Mouse (Mus musculus) neural tube, embryonic 15.5 days (tissue): Measurements from ENCODE around the gene Hist2h3b. TPM values are rescaled to one million over a fixed set of nuclear protein-coding genes. Genes with fewer than 3 reads are reported as not detected.
"Not testable (repeated sequence)": the region's sequence is repeated elsewhere in the genome, so short reads cannot be mapped to it uniquely, and the experiment has no call there.

Experiments
- ATAC-seq: fragments of 200-750 bp; cut with Nextera tagmentation; 2 replicates; pipeline ENCODE4 v1.8.0; 2017; ENCODE audit warnings: mild to moderate bottlenecking, moderate TSS enrichment, moderate library complexity; ENCODE audit not compliant: low FRiP score
- H3K27ac ChIP-seq: fragments of 300-500 bp; sonication (generic); replicated peaks from 2 replicates; pipeline ENCODE4 v1.5.1; 2015; ENCODE audit warnings: mild to moderate bottlenecking, inconsistent platforms
- H3K27me3 ChIP-seq: fragments of 300-500 bp; sonication (generic); replicated peaks from 2 replicates; pipeline ENCODE4 v1.6.1; 2015; ENCODE audit warnings: inconsistent platforms
- H3K36me3 ChIP-seq: fragments of 300-500 bp; sonication (generic); 2 replicates; pipeline ENCODE4 v1.6.1; 2015; ENCODE audit warnings: inconsistent platforms
- H3K4me1 ChIP-seq: fragments of 300-500 bp; sonication (generic); 2 replicates; pipeline ENCODE4 v1.6.1; 2015; ENCODE audit warnings: inconsistent platforms
- H3K4me2 ChIP-seq: fragments of 300-500 bp; sonication (generic); 2 replicates; pipeline ENCODE4 v1.6.1; 2015; ENCODE audit warnings: inconsistent platforms, mild to moderate bottlenecking, moderate library complexity
- H3K4me3 ChIP-seq: fragments of 300-500 bp; sonication (generic); replicated peaks from 2 replicates; pipeline ENCODE4 v1.5.1; 2015; ENCODE audit warnings: mild to moderate bottlenecking, inconsistent platforms
- H3K9ac ChIP-seq: fragments of 300-500 bp; sonication (generic); replicated peaks from 2 replicates; pipeline ENCODE4 v1.6.1; 2015; ENCODE audit warnings: mild to moderate bottlenecking, inconsistent platforms
- H3K9me3 ChIP-seq: fragments of 300-500 bp; sonication (generic); replicated peaks from 2 replicates; pipeline ENCODE4 v1.6.1; 2016; ENCODE audit warnings: inconsistent platforms
- WGBS: fragments of 180-500 bp; shearing (Covaris S2); methylation state at CpG from one replicate; pipeline ENCODE4 v1.1.7; 2015; ENCODE audit warnings: mixed read lengths; 5-methylcytosine and 5-hydroxymethylcytosine counted together
- polyA plus RNA-seq: library from polyadenylated mRNA; unstranded; fragments of >200 nt; fragmentation: Nextera tagmentation; extraction: Ambion mirVana; gene quantifications from 2 replicates; pipeline ENCODE4 v1.2.1, GENCODE M21; 2015

The Hist2h3b gene
- 9.4 and 16.0 TPM in 2 replicates for polyA plus RNA-seq

DNA sequence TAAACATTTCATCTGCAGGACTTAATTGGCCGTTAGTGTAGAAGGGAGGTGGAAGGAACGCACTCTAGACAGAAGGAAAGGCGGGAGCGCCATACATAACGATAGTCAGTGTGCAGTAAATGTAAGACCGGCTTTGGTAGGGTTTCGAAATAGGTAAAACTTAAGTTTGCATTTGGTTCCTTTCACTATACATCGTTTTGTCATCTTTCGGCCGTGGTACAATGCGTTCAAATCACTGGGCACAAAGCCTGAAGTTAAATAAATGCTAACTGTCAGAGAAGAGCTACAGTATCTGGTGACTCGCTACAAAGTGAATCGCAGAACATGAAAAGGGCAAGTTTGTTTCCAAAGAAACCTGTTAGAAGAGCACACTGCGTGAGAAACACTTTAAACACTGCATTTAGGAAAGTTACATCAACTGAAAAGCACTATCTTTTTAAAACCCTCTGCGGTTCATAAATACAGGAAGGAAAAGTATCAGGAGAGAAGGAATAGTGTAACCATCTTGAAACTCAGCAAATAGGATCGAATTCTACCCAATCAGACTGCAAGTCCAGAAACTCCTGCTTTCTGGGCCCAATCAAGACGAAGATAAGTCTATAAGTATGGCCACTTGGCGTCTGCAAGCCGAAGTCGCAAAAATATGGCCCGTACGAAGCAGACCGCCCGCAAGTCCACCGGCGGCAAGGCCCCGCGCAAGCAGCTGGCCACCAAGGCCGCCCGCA, at the start of gene Hist2h3b:
TSS of gene Hist2h3b (plus strand) at position 604 of the 725 bp plus-strand sequence.
- Histone ChIP-seq H3K9ac (peak within 1 kb of the TSS; percentile 48), H3K27ac (peak within 1 kb of the TSS; percentile 96), H3K9me3 (no peaks in the 10 kb centered on the region), H3K4me3 (peak within 1 kb of the TSS; percentile 53), H3K4me2 (peak within 1 kb of the TSS; percentile 84), H3K27me3 (no peaks in the 10 kb centered on the region), H3K36me3 (no peaks in the 10 kb centered on the region), H3K4me1 (peaks cover 23% of the 10 kb centered on the region)
- ATAC-seq, result peak; percentile 65
- 18% methylated on average over 26 of the region's 30 CpGs for WGBS

DNA sequence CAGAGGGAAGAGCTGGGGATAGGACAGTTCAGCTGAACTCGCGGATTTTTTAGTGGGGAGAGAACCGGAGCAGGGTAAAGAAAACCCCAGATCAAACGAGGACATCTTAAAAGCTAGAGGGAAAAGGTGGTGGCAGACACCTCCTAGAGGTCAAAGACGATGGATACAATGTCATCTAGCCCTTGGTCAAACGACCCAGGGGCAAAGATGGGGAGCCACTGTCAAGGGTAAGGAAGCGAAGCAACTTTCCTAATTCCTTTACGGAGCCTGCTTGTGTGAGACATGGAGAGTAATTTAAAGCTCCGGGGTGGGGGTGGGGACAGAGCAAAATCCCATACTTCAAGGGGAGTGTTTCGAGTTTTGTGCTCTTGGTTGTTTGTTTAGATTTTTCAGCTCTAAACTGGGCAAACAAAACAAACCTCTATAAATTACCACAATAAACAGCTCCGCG, 49.2 kb upstream of the Hist2h3b start:
- Histone ChIP-seq H3K4me1 (peaks cover 31% of the 10 kb centered on the region), H3K4me2 (peak overlapping the region; percentile 91), H3K4me3 (peak overlapping the region; percentile 67), H3K9ac (peak overlapping the region; percentile 59), H3K36me3 (no peaks in the 10 kb centered on the region), H3K9me3 (no peaks in the 10 kb centered on the region), H3K27me3 (no peaks in the 10 kb centered on the region), H3K27ac (peak overlapping the region; percentile 99)
- peak; percentile 55 for ATAC-seq
- WGBS, result under 1% methylated on average over 12 of the region's 12 CpGs

DNA sequence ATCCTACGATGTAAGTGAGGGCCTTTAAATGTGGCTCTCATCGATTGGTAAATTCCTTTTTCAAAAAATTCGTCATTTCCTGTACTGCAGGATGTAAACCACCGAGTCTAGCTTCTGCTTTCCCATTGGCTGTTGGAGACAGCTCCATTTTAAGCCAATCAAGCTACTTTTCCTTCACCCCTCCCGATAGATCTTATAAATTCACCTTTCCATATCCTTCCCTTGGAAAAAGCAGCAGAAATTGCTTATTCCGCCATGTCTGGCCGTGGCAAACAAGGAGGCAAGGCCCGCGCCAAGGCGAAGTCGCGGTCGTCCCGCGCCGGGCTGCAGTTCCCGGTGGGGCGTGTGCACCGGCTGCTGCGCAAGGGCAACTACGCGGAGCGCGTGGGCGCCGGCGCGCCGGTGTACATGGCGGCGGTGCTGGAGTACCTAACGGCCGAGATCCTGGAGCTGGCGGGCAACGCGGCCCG, 48.8 kb upstream of the Hist2h3b start, which contains the start of the genes Bola1 and Hist2h2ab:
TSS of gene Bola1 (minus strand) at position 49 of the 470 bp plus-strand sequence.
TSS of gene Hist2h2ab (plus strand) at position 205 of the 470 bp plus-strand sequence.
- H3K4me1 ChIP-seq, result peaks cover 33% of the 10 kb centered on the region
- H3K27ac ChIP-seq, result peak within 1 kb of the TSS; percentile 99
- H3K36me3 ChIP-seq, result no peaks in the 10 kb centered on the region
- under 1% methylated on average over 37 of the region's 37 CpGs for WGBS
- peak within 1 kb of the TSS; percentile 91 for H3K4me2 ChIP-seq
- H3K9ac ChIP-seq, result peak within 1 kb of the TSS; percentile 75
- no peaks in the 10 kb centered on the region for H3K9me3 ChIP-seq
- H3K27me3 ChIP-seq, result no peaks in the 10 kb centered on the region
- ATAC-seq, result peak; percentile 93
- peak within 1 kb of the TSS; percentile 67 for H3K4me3 ChIP-seq

DNA sequence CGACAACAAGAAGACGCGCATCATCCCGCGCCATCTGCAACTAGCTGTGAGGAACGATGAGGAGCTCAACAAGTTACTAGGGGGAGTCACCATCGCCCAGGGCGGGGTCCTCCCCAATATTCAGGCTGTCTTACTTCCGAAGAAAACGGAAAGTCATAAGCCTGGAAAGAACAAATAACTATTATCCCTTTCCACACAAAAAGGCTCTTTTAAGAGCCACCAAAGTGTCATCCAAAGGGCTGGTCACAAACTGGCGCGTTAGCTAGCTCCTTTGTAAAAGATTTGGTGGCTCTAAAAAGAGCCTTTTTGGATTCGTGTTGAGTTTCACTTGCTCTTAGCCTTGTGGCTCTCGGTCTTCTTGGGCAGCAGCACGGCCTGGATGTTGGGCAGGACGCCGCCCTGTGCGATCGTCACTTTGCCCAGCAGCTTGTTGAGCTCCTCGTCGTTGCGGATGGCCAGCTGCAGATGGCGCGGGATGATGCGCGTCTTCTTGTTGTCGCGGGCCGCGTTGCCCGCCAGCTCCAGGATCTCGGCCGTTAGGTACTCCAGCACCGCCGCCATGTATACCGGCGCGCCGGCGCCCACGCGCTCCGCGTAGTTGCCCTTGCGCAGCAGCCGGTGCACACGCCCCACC, 48.2 kb upstream of the Hist2h3b start:
- not testable (repeated sequence) for H3K36me3 ChIP-seq, ATAC-seq, H3K9me3 ChIP-seq, H3K27me3 ChIP-seq
- Histone ChIP-seq H3K4me1 (peaks cover 34% of the 10 kb centered on the region), H3K4me3 (peak overlapping the region; percentile 67), H3K4me2 (peak overlapping the region; percentile 91), H3K27ac (peak overlapping the region; percentile 99), H3K9ac (peak overlapping the region; percentile 75)
- WGBS, result 0% methylated on average over 31 of the region's 47 CpGs

- no peaks in the 10 kb centered on the region for H3K36me3 ChIP-seq
- peak within 1 kb of the TSS; percentile 91 for H3K4me2 ChIP-seq
- peak; percentile 82 for ATAC-seq
- peak within 1 kb of the TSS; percentile 67 for H3K4me3 ChIP-seq
- peak within 1 kb of the TSS; percentile 75 for H3K9ac ChIP-seq
- no peaks in the 10 kb centered on the region for H3K27me3 ChIP-seq
- H3K9me3 ChIP-seq, result no peaks in the 10 kb centered on the region
- peaks cover 36% of the 10 kb centered on the region for H3K4me1 ChIP-seq
- WGBS, result under 1% methylated on average over 43 of the region's 43 CpGs
- peak within 1 kb of the TSS; percentile 99 for H3K27ac ChIP-seq
Observed at GRCm38 (mm10) chr3:96220765-96221639, 47.5 kb upstream of the Hist2h3b start, which contains the start of the genes Hist2h2ac and Hist2h2be. Gene Hist2h2ac (minus strand): TSS chr3:96220880. Gene Hist2h2be (plus strand): TSS chr3:96221119.

DNA sequence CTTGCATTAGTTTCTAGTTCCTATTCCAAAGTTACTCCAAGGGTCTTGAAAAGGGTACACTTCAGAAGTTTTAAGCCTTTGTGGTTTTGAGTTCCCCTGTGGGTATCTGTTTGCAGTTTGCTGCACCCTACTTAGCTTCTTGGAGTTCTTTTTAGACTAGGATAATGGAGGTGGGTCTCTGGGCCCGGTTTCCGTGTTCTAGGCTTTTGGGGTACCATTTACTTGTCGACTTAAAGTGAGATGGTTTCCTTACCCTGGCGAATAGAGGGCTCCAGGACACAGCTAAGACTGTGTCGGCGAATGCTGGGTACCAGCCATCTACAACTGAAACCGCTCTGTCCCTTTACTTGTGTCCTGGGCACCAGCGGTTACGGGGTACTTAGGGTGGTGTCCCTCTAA, 46.8 kb upstream of the Hist2h3b start:
- Histone ChIP-seq H3K27ac (peak overlapping the region; percentile 99), H3K9me3 (no peaks in the 10 kb centered on the region), H3K4me2 (peak overlapping the region; percentile 91), H3K4me3 (peak overlapping the region; percentile 67), H3K4me1 (peaks cover 36% of the 10 kb centered on the region), H3K36me3 (no peaks in the 10 kb centered on the region), H3K9ac (peak overlapping the region; percentile 75), H3K27me3 (no peaks in the 10 kb centered on the region)
- 15% methylated on average over 9 of the region's 9 CpGs for WGBS
- no peak for ATAC-seq

DNA sequence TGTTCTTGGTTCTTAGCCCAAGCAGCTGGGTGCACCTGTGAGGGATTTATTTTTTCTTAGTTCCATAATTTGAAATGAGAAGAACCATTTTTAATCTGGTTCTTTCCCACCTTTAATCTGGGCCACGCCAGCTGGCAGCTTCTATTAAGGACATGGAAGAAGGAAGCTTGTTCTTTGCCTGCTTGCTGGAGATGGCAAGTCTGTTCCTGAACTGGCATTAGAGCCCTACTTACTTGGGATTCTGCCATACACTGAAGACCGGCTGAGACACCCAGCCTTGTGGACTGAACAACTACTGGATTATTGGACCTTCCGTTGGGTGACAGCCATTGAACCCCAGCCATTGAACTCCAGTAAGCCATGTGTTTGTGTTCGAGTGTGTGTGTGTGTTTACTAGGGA, 45.7 kb upstream of the Hist2h3b start:
- WGBS, result 89% methylated on average over 4 of the region's 4 CpGs
- Histone ChIP-seq H3K27ac (no peak overlapping the region), H3K9me3 (no peaks in the 10 kb centered on the region), H3K27me3 (no peaks in the 10 kb centered on the region), H3K4me1 (peaks cover 36% of the 10 kb centered on the region), H3K4me2 (peak overlapping the region; percentile 91), H3K9ac (no peak overlapping the region), H3K36me3 (no peaks in the 10 kb centered on the region), H3K4me3 (0 out of 2 replicates have a peak overlapping the region, but pooled peaks have one; percentile 67)
- ATAC-seq, result no peak

DNA sequence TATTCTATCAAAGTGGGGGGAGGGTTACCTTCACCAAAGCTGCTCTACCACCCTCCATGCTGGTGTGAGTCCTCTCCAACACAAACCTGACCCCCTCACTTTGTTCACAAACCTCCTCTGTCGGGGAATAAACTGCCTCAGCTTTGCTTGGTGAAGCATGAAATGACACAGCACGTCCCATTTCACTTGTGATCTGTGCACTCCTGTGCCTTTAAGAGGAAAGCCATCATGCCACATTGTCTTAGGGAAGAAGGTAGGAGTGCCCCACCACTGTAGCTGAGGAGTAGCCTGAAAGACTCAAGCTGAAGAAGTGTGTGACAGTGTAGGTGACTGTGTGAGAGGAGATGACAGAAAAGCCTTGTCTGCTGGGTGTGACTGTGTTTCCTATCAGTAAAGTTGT, 43.0 kb upstream of the Hist2h3b start:
- Histone ChIP-seq H3K4me3 (no peak overlapping the region), H3K27ac (no peak overlapping the region), H3K9ac (no peak overlapping the region), H3K9me3 (no peaks in the 10 kb centered on the region), H3K4me2 (no peak overlapping the region), H3K4me1 (peaks cover 29% of the 10 kb centered on the region), H3K36me3 (no peaks in the 10 kb centered on the region), H3K27me3 (no peaks in the 10 kb centered on the region)
- WGBS, result 15% methylated on average over 2 of the region's 2 CpGs
- ATAC-seq, result no peak

GRCm38 (mm10) chr3:96226695-96227648, 41.5 kb upstream of the Hist2h3b start:
- no peak overlapping the region for H3K9ac ChIP-seq
- ATAC-seq, result no peak
- no peak overlapping the region for H3K4me2 ChIP-seq
- H3K9me3 ChIP-seq, result no peaks in the 10 kb centered on the region
- H3K27ac ChIP-seq, result no peak overlapping the region
- peaks cover 18% of the 10 kb centered on the region for H3K4me1 ChIP-seq
- no peak overlapping the region for H3K4me3 ChIP-seq
- no peaks in the 10 kb centered on the region for H3K27me3 ChIP-seq
- 77% methylated on average over 8 of the region's 8 CpGs for WGBS
- H3K36me3 ChIP-seq, result no peaks in the 10 kb centered on the region

DNA sequence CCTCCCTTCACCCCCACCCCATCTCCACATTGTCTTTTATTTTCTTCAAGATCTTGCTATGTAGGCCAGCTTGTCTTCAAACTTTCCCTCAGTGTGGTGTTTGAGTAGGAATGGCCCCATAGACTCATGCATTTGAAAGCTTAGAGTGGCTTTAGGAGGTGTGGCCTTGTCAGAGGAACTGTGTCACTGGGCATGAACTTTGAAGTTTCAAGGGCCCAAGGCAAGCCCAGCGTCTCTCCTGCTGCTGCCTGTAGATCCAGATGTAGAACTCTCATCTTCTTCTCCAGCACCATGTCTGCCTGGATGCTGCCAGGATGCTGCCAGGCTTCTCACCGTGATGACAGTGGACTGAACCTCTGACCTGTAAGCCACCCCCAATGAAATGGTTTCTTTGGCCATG, 39.6 kb upstream of the Hist2h3b start:
- Histone ChIP-seq H3K27ac (no peak overlapping the region), H3K9ac (no peak overlapping the region), H3K36me3 (no peaks in the 10 kb centered on the region), H3K4me3 (no peak overlapping the region), H3K4me1 (0 out of 2 replicates have a peak, but pooled peaks cover 6% of the 10 kb centered on the region), H3K4me2 (no peak overlapping the region), H3K27me3 (no peaks in the 10 kb centered on the region), H3K9me3 (no peaks in the 10 kb centered on the region)
- 69% methylated on average over 2 of the region's 2 CpGs for WGBS
- no peak for ATAC-seq
